Mouse (Mus musculus): ENCODE data around the gene Cd300lf.

Gene Cd300lf

GRCm38 (mm10) chr11:115077436-115077835 is 56.4 kb downstream of the Cd300lf start:
- no peak for DNase-seq (ENCODE audit: low spot score)

- DNase-seq (ENCODE audit: low spot score): no peak
Measured at GRCm38 (mm10) chr11:115075859-115076258, 57.9 kb downstream of the Cd300lf start.

GRCm38 (mm10) chr11:115075407-115075806 is 58.4 kb downstream of the Cd300lf start:
- no peak for DNase-seq (ENCODE audit: low spot score)

GRCm38 (mm10) chr11:115073002-115073401 is 60.8 kb downstream of the Cd300lf start:
- DNase-seq (ENCODE audit: low spot score): no peak

- DNase-seq (ENCODE audit: low spot score): no peak
Measured at GRCm38 (mm10) chr11:115071631-115072294, 62.0 kb downstream of the Cd300lf start.

- no peak for DNase-seq (ENCODE audit: low spot score)
Measured at GRCm38 (mm10) chr11:115071015-115071551, 62.7 kb downstream of the Cd300lf start.

- no peak for DNase-seq (ENCODE audit: low spot score)
Measured at GRCm38 (mm10) chr11:115066768-115067167, 67.0 kb downstream of the Cd300lf start.
